Mouse (Mus musculus) small intestine, adult 2 months (tissue): Measurements from ENCODE around the gene Nup50. TPM values are rescaled to one million over a fixed set of nuclear protein-coding genes. Genes with fewer than 3 reads are reported as not detected.
"Not testable (repeated sequence)": the region's sequence is repeated elsewhere in the genome, so short reads cannot be mapped to it uniquely, and the experiment has no call there.

Experiments
- H3K27ac ChIP-seq: fragments of 200-500 bp; 2 replicates; pipeline ENCODE4 v1.5.1; 2012; ENCODE audit warnings: low read depth, low read length, control low read depth, inconsistent platforms; ENCODE audit not compliant: insufficient read depth
- H3K27me3 ChIP-seq: fragments of 200-500 bp; 2 replicates; pipeline ENCODE4 v1.6.1; 2012; ENCODE audit warnings: mild to moderate bottlenecking, moderate library complexity, low read length, inconsistent platforms; ENCODE audit not compliant: control insufficient read depth, insufficient read depth
- H3K36me3 ChIP-seq: fragments of 200-500 bp; 2 replicates; pipeline ENCODE4 v1.6.1; 2012; ENCODE audit warnings: mild to moderate bottlenecking, low read length, control low read depth, inconsistent platforms; ENCODE audit not compliant: control insufficient read depth, insufficient read depth
- H3K4me1 ChIP-seq: fragments of 200-500 bp; 2 replicates; pipeline ENCODE4 v1.6.1; 2012; ENCODE audit warnings: low read length, inconsistent platforms, mixed read lengths; ENCODE audit not compliant: control insufficient read depth, insufficient read depth, insufficient read length
- H3K4me3 ChIP-seq: fragments of 200-500 bp; 2 replicates; pipeline ENCODE4 v1.5.1; 2012; ENCODE audit warnings: low read depth, mild to moderate bottlenecking, control low read depth, inconsistent platforms, low read length, moderate library complexity
- CTCF ChIP-seq: fragments of 200-500 bp; IDR thresholded peaks from 2 replicates; pipeline ENCODE4 v1.5.1; 2012; ENCODE audit warnings: low read depth, mild to moderate bottlenecking, control low read depth, inconsistent platforms, low read length, moderate library complexity, mixed read lengths; ENCODE audit not compliant: insufficient replicate concordance, insufficient read length; ENCODE audit errors: extremely low read depth
- POLR2A ChIP-seq: fragments of 200-500 bp; IDR thresholded peaks from 2 replicates; pipeline ENCODE4 v1.6.1; 2012; ENCODE audit warnings: low read depth, mild to moderate bottlenecking, control low read depth, inconsistent platforms, low read length, moderate library complexity
- WGBS: fragments of 180-500 bp; shearing (Covaris S2); methylation state at CpG from one replicate; pipeline ENCODE4 v1.1.7; 2018; 5-methylcytosine and 5-hydroxymethylcytosine counted together
- polyA plus RNA-seq: library from polyadenylated mRNA; depleted of rRNA; stranded (reverse); fragments of >200 nt; gene quantifications from 2 replicates; pipeline ENCODE4 v1.2.3, GENCODE M21; 2012; rRNA removed

Nup50 gene
- polyA plus RNA-seq = 3.7 and 7.3 TPM in 2 replicates

- Histone ChIP-seq H3K36me3 (peaks cover 8% of the 10 kb centered on the region), H3K4me1 (peaks cover 6% of the 10 kb centered on the region; the same call in 1 of the 2 replicates), H3K4me3 (peak within 1 kb of the TSS; percentile 91), H3K27me3 (no peaks in the 10 kb centered on the region), H3K27ac (peak within 1 kb of the TSS; percentile 94)
- whole genome bisulfite sequencing = under 1% methylated on average over 60 of the region's 60 CpGs
- peak; percentile 84 for TF ChIP-seq POLR2A
- TF ChIP-seq CTCF = no peak
Measured at GRCm38 (mm10) chr15:84922884-84923507, at the start of gene Nup50. Gene Nup50, plus strand, starts transcription at chr15:84923411.

DNA sequence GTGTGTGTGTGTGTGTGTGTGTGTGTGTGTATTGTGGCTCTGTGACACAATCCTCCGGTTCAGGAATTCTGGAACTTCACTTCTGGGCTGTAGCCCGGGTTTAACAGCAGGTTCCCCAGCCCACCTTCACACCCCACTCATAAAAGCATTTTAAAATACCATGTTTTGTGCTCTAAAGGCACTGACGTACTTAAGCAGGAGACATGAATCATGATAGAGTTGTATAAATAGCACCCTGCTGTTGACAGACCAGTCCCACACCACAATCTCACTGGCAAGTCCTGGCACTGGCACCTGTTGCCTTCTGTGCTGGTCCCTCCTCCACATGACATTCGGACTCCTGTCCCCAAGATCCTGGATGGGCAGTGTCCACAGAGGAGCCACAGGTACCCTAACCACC, 49.3 kb upstream of the Nup50 start:
- H3K4me1 ChIP-seq = no peaks in the 10 kb centered on the region
- no peak overlapping the region for H3K27ac ChIP-seq
- 76% methylated on average over 4 of the region's 4 CpGs for WGBS
- H3K4me3 ChIP-seq = no peak overlapping the region
- TF ChIP-seq POLR2A = no peak
- TF ChIP-seq CTCF = no peak
- no peaks in the 10 kb centered on the region for H3K27me3 ChIP-seq
- H3K36me3 ChIP-seq = no peaks in the 10 kb centered on the region

- no peak overlapping the region for H3K27ac ChIP-seq
- no peak for TF ChIP-seq POLR2A
- TF ChIP-seq CTCF = no peak
- no peak overlapping the region for H3K4me3 ChIP-seq
- H3K4me1 ChIP-seq = no peaks in the 10 kb centered on the region
- H3K27me3 ChIP-seq = no peaks in the 10 kb centered on the region
- no peaks in the 10 kb centered on the region for H3K36me3 ChIP-seq
- 85% methylated on average over 12 of the region's 12 CpGs for WGBS
Measured at GRCm38 (mm10) chr15:84877029-84877815, 46.0 kb upstream of the Nup50 start.

DNA sequence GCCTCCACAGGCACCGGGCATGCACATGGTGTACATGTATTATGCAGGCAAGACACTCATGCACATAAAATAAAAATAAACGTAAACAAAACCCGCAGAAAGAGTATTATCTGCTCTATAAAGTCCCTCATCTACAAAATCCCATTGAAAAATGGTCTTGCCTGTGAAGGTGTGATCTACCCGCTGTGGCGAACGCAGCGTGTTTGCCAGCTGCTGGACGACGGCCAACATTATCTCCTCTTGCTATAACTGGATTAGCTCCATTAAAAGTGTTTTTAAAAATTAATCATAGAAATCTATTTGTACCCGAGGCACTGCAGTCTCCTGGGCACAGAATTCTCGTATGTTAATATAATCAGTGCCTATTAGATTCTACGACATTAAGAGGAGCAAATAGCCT, 35.1 kb upstream of the Nup50 start:
- Histone ChIP-seq H3K4me3 (no peak overlapping the region), H3K4me1 (no peaks in the 10 kb centered on the region), H3K27me3 (no peaks in the 10 kb centered on the region), H3K36me3 (no peaks in the 10 kb centered on the region), H3K27ac (no peak overlapping the region)
- no peak for TF ChIP-seq POLR2A
- TF ChIP-seq CTCF = no peak
- WGBS = 34% methylated on average over 12 of the region's 12 CpGs

- 44% methylated on average over 3 of the region's 3 CpGs for WGBS
- Histone ChIP-seq H3K27ac (no peak overlapping the region), H3K27me3 (no peaks in the 10 kb centered on the region), H3K4me1 (0 out of 2 replicates have a peak, but pooled peaks cover 2% of the 10 kb centered on the region), H3K36me3 (no peaks in the 10 kb centered on the region), H3K4me3 (no peak overlapping the region)
- TF ChIP-seq POLR2A (no peak), CTCF (no peak)
Measured at GRCm38 (mm10) chr15:84891246-84891645, 32.0 kb upstream of the Nup50 start.

GRCm38 (mm10) chr15:84891658-84892057, 31.6 kb upstream of the Nup50 start:
- TF ChIP-seq POLR2A (no peak), CTCF (peak; percentile 77; the same call in 1 of the 2 replicates)
- no peak overlapping the region for H3K27ac ChIP-seq
- under 1% methylated on average over 3 of the region's 3 CpGs for WGBS
- H3K27me3 ChIP-seq = no peaks in the 10 kb centered on the region
- no peaks in the 10 kb centered on the region for H3K36me3 ChIP-seq
- H3K4me1 ChIP-seq = peaks cover 2% of the 10 kb centered on the region; the same call in 1 of the 2 replicates
- H3K4me3 ChIP-seq = no peak overlapping the region

DNA sequence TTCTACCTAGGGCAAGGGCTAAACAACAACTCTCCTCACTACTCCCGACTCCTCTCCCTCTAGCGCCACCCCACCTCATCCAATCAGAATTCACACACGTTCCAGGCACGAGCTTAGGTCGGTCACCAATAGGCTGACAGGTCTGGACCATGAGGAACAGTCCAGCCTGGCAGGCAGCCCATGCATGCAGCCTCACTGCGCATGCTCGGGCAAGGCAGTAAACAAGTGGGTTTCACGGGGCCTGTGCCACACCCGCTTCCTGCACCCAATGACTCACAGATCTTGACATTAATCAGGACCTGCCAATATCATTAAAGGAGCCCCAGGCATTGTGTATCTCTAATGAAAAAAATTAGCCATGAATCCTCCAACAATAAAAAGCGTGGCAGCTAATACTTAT, 27.0 kb upstream of the Nup50 start:
- not testable (repeated sequence) for H3K36me3 ChIP-seq, H3K4me1 ChIP-seq, H3K27ac ChIP-seq, H3K4me3 ChIP-seq, H3K27me3 ChIP-seq
- 27% methylated on average over 10 of the region's 10 CpGs for WGBS

- TF ChIP-seq CTCF = no peak
- TF ChIP-seq POLR2A = no peak
- no peaks in the 10 kb centered on the region for H3K27me3 ChIP-seq
- no peak overlapping the region for H3K27ac ChIP-seq
- 58% methylated on average over 1 of the region's 1 CpGs for WGBS
- H3K4me3 ChIP-seq = no peak overlapping the region
- H3K4me1 ChIP-seq = peaks cover 2% of the 10 kb centered on the region; the same call in 1 of the 2 replicates
- H3K36me3 ChIP-seq = no peaks in the 10 kb centered on the region
Measured at GRCm38 (mm10) chr15:84896664-84897063, 26.5 kb upstream of the Nup50 start.
